Mouse (Mus musculus) stomach, postnatal 0 days (tissue): ENCODE measurements around the gene Ppp2r2c. TPM values are rescaled to one million over a fixed set of nuclear protein-coding genes. Genes with fewer than 3 reads are reported as not detected.

ENCODE experiments used
- ATAC-seq: fragments of 200-750 bp; cut with Nextera tagmentation; 2 replicates; pipeline ENCODE4 v1.8.0; 2017; ENCODE audit not compliant: low FRiP score, low TSS enrichment
- DNase-seq: peaks from one replicate; pipeline ENCODE4 v3.0.0-alpha.2; 2016; ENCODE audit warnings: low spot score
- H3K27ac ChIP-seq: fragments of 300-500 bp; sonication (generic); replicated peaks from 2 replicates; pipeline ENCODE4 v1.5.1; 2014; ENCODE audit warnings: mild to moderate bottlenecking, control low read depth
- H3K27me3 ChIP-seq: fragments of 300-500 bp; sonication (generic); 2 replicates; pipeline ENCODE4 v1.6.1; 2014; ENCODE audit warnings: low read length; ENCODE audit not compliant: control insufficient read depth, insufficient read depth
- H3K36me3 ChIP-seq: fragments of 300-500 bp; sonication (generic); 2 replicates; pipeline ENCODE4 v1.6.1; 2014; ENCODE audit warnings: low read length, mixed read lengths; ENCODE audit not compliant: control insufficient read depth, insufficient read depth
- H3K4me1 ChIP-seq: fragments of 300-500 bp; sonication (generic); replicated peaks from 2 replicates; pipeline ENCODE4 v1.6.1; 2014; ENCODE audit warnings: antibody characterized with exemption; ENCODE audit not compliant: control insufficient read depth, insufficient read depth
- H3K4me2 ChIP-seq: fragments of 300-500 bp; sonication (generic); replicated peaks from 2 replicates; pipeline ENCODE4 v1.6.1; 2014; ENCODE audit warnings: low read depth, mild to moderate bottlenecking, control low read depth, moderate library complexity
- H3K4me3 ChIP-seq: fragments of 300-500 bp; sonication (generic); 2 replicates; pipeline ENCODE4 v1.5.1; 2014; ENCODE audit warnings: low read depth, low read length, control low read depth
- H3K9ac ChIP-seq: fragments of 300-500 bp; sonication (generic); 2 replicates; pipeline ENCODE4 v1.6.1; 2014; ENCODE audit warnings: mild to moderate bottlenecking, low read length, control low read depth, mixed read lengths
- H3K9me3 ChIP-seq: fragments of 300-500 bp; sonication (generic); 2 replicates; pipeline ENCODE4 v1.6.1; 2016; ENCODE audit warnings: low read length; ENCODE audit not compliant: control insufficient read depth
- CTCF ChIP-seq: IDR thresholded peaks from 2 replicates; pipeline ENCODE4 v1.5.1; 2016; ENCODE audit warnings: antibody characterized with exemption, low read depth, mild to moderate bottlenecking, moderate library complexity
- EP300 ChIP-seq: optimal IDR thresholded peaks from 2 replicates; pipeline ENCODE3; 2016; ENCODE audit warnings: antibody characterized with exemption
- WGBS: fragments of 180-500 bp; shearing (Covaris S2); extraction: QIAGEN DNeasy Blood & Tissue Kit; methylation state at CpG from one replicate; pipeline ENCODE4 v1.1.7; 2014; 5-methylcytosine and 5-hydroxymethylcytosine counted together
- polyA plus RNA-seq: library from polyadenylated mRNA; unstranded; fragments of >200 nt; fragmentation: Nextera tagmentation; extraction: Ambion mirVana; gene quantifications from 2 replicates; pipeline ENCODE4 v1.2.1, GENCODE M21; 2015

Gene Ppp2r2c
- polyA plus RNA-seq, 1 experiment from 2014 or later, result 0.93 TPM

- Histone ChIP-seq H3K9me3 (no peaks in the 10 kb centered on the region), H3K4me3 (no peak overlapping the region), H3K27ac (no peak overlapping the region), H3K27me3 (no peaks in the 10 kb centered on the region), H3K4me2 (no peak overlapping the region), H3K9ac (no peak overlapping the region), H3K36me3 (no peaks in the 10 kb centered on the region), H3K4me1 (no peaks in the 10 kb centered on the region)
- 78% methylated on average over 11 of the region's 11 CpGs for WGBS
- DNase-seq (no peak), ATAC-seq (no peak)
- TF ChIP-seq CTCF (no peak), EP300 (no peak)
Observed at GRCm38 (mm10) chr5:36888911-36889310, 20.6 kb downstream of the Ppp2r2c start.

DNA sequence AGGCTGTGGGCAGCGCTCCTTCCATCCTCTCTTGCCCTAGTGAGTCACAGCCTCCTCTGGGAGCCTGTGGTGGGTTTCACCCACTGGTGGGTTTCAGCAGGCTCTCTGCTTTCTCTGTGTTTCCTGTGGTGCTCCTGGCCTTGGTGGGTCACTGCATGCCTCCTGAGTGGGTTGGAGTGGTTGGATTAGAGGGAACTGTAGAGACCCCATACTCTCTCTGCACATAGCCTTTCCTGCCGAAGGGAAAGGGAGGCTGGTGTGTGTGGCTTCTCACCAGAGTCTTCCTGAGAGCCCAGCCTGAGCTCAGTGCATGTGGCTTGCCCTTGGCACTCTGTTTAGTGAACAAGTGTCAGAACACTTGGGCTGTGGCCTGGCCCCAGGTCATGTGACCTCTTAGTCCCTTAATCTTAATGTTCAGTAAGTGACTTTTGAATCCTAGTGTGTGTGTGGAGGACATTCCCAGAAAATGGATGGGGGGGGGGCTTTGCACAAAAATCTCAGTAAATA lies 21.1 kb downstream of the Ppp2r2c start:
- DNase-seq (no peak), ATAC-seq (no peak)
- no peaks in the 10 kb centered on the region for H3K36me3 ChIP-seq
- H3K4me2 ChIP-seq, result no peak overlapping the region
- H3K9ac ChIP-seq, result no peak overlapping the region
- 88% methylated on average over 2 of the region's 2 CpGs for WGBS
- TF ChIP-seq CTCF (no peak), EP300 (no peak)
- no peaks in the 10 kb centered on the region for H3K9me3 ChIP-seq
- no peak overlapping the region for H3K4me3 ChIP-seq
- H3K4me1 ChIP-seq, result no peaks in the 10 kb centered on the region
- H3K27me3 ChIP-seq, result no peaks in the 10 kb centered on the region
- no peak overlapping the region for H3K27ac ChIP-seq

GRCm38 (mm10) chr5:36890794-36891193 lies 22.5 kb downstream of the Ppp2r2c start:
- no peak for DNase-seq
- H3K9me3 ChIP-seq, result no peaks in the 10 kb centered on the region
- 26% methylated on average over 9 of the region's 9 CpGs for WGBS

GRCm38 (mm10) chr5:36891793-36892470 lies 23.6 kb downstream of the Ppp2r2c start:
- no peak for ATAC-seq
- no peak overlapping the region for H3K9ac ChIP-seq
- TF ChIP-seq EP300 (no peak), CTCF (no peak)
- DNase-seq, result no peak
- H3K9me3 ChIP-seq, result no peaks in the 10 kb centered on the region
- no peak overlapping the region for H3K4me2 ChIP-seq
- WGBS, result 41% methylated on average over 4 of the region's 4 CpGs
- no peaks in the 10 kb centered on the region for H3K4me1 ChIP-seq
- H3K27me3 ChIP-seq, result no peaks in the 10 kb centered on the region
- no peaks in the 10 kb centered on the region for H3K36me3 ChIP-seq
- H3K27ac ChIP-seq, result no peak overlapping the region
- no peak overlapping the region for H3K4me3 ChIP-seq

More at GRCm38 (mm10) chr5:36890794-36891193, 22.5 kb downstream of the Ppp2r2c start:
- no peak overlapping the region for H3K27ac ChIP-seq
- H3K4me2 ChIP-seq, result no peak overlapping the region
- no peak for ATAC-seq
- H3K4me1 ChIP-seq, result no peaks in the 10 kb centered on the region
- no peak overlapping the region for H3K4me3 ChIP-seq
- H3K36me3 ChIP-seq, result no peaks in the 10 kb centered on the region
- H3K27me3 ChIP-seq, result no peaks in the 10 kb centered on the region
- no peak overlapping the region for H3K9ac ChIP-seq
- no peak for TF ChIP-seq EP300
- no peak for TF ChIP-seq CTCF

GRCm38 (mm10) chr5:36893263-36893662 lies 24.9 kb downstream of the Ppp2r2c start:
- TF ChIP-seq EP300, result no peak
- no peak for TF ChIP-seq CTCF
- WGBS, result 77% methylated on average over 9 of the region's 9 CpGs
- no peak for DNase-seq
- H3K27me3 ChIP-seq, result no peaks in the 10 kb centered on the region
- no peaks in the 10 kb centered on the region for H3K4me1 ChIP-seq
- ATAC-seq, result no peak
- no peak overlapping the region for H3K27ac ChIP-seq
- no peak overlapping the region for H3K4me2 ChIP-seq
- no peak overlapping the region for H3K4me3 ChIP-seq
- H3K36me3 ChIP-seq, result no peaks in the 10 kb centered on the region
- H3K9me3 ChIP-seq, result no peaks in the 10 kb centered on the region
- no peak overlapping the region for H3K9ac ChIP-seq

DNA sequence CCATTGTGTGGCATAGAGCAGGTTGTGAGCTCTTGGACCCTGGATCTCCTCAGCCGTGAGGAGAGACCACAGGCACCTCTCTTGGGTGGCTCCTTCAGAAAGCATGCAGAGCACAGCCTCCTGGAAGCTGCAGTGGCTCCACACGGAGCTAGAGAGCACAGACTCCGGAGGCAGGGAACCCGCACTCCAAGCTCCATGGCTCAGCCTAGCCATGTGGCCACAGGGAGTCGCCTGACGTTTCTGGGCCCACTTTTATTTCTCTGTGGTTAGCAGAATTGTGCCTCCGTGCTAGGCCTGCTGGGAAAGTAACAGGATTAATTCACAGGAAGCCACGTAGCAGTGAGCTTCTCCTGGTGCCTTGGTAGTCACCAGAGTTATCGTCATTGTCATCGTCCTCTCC lies 25.8 kb downstream of the Ppp2r2c start:
- H3K27ac ChIP-seq, result no peak overlapping the region
- H3K4me2 ChIP-seq, result no peak overlapping the region
- H3K9ac ChIP-seq, result no peak overlapping the region
- no peaks in the 10 kb centered on the region for H3K27me3 ChIP-seq
- no peaks in the 10 kb centered on the region for H3K4me1 ChIP-seq
- no peaks in the 10 kb centered on the region for H3K9me3 ChIP-seq
- WGBS, result 66% methylated on average over 10 of the region's 10 CpGs
- no peak for DNase-seq
- ATAC-seq, result no peak
- no peaks in the 10 kb centered on the region for H3K36me3 ChIP-seq
- H3K4me3 ChIP-seq, result no peak overlapping the region
- TF ChIP-seq EP300 (no peak), CTCF (no peak)
